Mouse (Mus musculus) heart, postnatal 36 days (tissue): ENCODE measurements around the gene Vav2. TPM values are rescaled to one million over a fixed set of nuclear protein-coding genes. Genes with fewer than 3 reads are reported as not detected.

Source experiments
- DNase-seq, 2 experiments: peaks; one replicate each; pipeline ENCODE4 v3.0.0; 2021 to 2022
- intact Hi-C: fragments of 180-260 bp; cut with DNase I; formaldehyde crosslinking; loops from one replicate; pipeline ENCODE4 v1.15.1; 2025
- total RNA-seq, 2 experiments: library from RNA; stranded (reverse); gene quantifications; 2 replicates each; pipeline ENCODE4 v1.2.3; 2021

The Vav2 gene
- total RNA-seq, 2 experiments from 2014 or later = 14.0 to 14.4 TPM

- no peak for DNase-seq
- intact Hi-C loops = no loop called here
Measured at GRCm38 (mm10) chr2:27377164-27377563, 49.7 kb downstream of the Vav2 start.

- DNase-seq = no peak
- intact Hi-C loops = no loop called here
Measured at GRCm38 (mm10) chr2:27375141-27375540, 51.7 kb downstream of the Vav2 start.

DNA sequence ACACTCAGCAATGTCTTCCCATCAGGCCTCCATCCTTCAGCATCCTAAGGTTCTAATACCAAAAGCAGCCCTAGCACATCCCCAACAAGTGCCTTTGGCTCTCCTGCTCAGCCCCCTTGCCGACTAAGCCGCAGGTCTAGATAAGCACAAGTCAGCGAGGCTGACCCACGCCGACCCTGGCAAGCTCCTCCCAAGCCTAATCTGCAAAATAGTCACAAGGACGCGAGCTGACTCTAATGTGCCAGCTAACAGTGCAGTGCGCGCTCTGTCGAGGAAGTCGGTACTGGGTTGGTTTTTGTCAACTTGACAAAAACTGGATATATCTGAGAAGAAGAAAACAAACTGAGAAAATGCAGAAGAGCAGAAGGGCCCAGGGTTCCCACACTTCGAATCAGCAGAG, 53.5 kb downstream of the Vav2 start:
- peak; percentile 34 to 42 for DNase-seq
- intact Hi-C loops = no loop called here

DNA sequence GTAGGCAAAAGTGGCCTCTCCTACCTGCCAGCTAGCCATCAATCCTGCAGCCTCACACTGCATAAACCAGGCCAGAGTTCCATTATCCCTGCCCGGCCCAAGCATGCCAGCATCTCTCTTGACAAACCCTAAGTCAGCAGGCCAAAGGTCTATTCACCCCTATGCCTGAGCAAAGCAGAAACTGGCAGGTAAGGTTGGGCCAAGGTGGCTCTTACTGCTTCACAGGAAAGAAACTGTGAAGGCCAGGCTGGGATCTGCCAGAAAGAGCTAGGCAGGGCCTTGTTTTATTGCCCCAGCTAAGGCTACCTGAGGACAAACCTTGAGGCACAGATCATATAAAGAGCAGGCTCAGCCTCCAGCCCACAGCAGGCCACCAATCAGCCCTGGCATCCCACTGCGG, 55.4 kb downstream of the Vav2 start:
- no peak for DNase-seq
- intact Hi-C loops = no loop called here

DNA sequence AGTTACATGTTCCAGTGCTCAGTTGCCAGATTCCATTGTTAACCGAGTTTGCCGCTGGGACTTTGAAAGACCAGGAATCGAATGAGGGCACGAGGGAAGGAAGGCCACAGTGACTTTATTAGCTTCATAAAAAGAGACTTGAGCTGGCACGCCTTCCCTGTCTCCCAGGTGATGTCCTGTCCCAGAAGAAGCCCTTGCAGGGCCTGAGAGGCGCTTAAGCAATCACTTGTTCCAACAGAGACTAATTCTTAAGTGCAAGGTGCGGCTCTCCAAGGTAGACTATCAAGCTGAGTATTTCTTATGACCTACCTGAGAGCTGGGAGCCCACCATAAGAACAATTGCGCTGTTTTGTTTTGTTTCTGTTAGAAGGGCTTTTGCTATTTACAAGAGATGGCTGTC, 57.9 kb downstream of the Vav2 start:
- no peak for DNase-seq
- intact Hi-C loops = no loop called here

- no peak for DNase-seq
- intact Hi-C loops = no loop called here
Measured at GRCm38 (mm10) chr2:27365296-27365695, 61.5 kb downstream of the Vav2 start.

DNA sequence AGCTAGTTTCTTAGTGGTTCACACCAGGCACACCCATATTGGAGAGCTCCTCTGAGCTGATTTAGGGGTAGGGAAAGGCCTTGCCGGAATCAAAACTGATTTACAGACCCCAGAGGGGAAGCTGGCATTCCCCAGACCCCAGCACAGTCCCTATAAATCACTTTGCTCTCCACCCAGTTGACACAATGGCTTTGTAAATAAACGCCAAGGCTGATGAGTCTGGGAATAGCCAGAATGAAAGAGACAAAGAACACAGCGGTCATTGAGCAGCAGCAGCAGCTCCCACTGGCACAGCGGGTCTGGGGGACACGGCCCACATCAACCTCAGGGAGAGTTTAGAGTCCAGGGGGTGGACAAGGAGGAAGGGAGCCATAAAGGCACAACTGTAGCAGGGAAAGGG, 65.0 kb downstream of the Vav2 start:
- intact Hi-C loops = no loop called here
- DNase-seq = no peak

GRCm38 (mm10) chr2:27358461-27358860, 68.4 kb downstream of the Vav2 start:
- intact Hi-C loops = no loop called here
- DNase-seq = no peak

GRCm38 (mm10) chr2:27355684-27356083, 71.1 kb downstream of the Vav2 start:
- intact Hi-C loops = no loop called here
- no peak for DNase-seq

DNA sequence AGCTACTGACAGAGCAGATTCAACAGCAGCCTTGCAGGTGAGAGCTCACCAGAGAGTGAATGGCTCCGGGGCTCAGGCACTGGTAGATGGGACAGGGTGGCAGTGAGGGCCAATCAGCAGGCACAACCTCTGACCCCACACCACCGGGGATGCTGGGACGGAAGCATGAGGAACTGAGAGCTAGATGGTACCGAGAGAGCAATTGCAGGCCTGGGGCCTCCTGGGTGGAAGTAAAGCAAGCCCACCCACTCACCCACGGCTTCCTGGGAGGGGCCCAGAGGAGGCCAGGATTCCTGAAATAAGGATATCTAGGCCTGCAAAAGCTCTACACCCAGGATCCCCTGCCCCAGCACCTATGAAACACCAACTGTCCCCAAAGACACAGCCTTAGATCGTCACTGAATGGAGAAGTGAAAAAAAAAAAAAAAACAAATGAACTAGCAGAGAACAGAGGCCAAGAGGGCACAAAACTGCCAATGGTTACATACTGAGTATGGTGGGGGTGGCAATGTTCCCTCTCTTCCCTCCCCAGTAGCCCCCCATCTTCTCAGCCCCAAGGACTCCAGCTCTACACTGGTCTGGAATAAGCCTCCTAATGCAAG, 72.1 kb downstream of the Vav2 start:
- intact Hi-C loops = no loop called here
- DNase-seq = no peak

GRCm38 (mm10) chr2:27352720-27353119, 74.1 kb downstream of the Vav2 start:
- no peak for DNase-seq
- intact Hi-C loops = no loop called here

- no peak for DNase-seq
- intact Hi-C loops = no loop called here
Measured at GRCm38 (mm10) chr2:27350371-27350770, 76.5 kb downstream of the Vav2 start.

DNA sequence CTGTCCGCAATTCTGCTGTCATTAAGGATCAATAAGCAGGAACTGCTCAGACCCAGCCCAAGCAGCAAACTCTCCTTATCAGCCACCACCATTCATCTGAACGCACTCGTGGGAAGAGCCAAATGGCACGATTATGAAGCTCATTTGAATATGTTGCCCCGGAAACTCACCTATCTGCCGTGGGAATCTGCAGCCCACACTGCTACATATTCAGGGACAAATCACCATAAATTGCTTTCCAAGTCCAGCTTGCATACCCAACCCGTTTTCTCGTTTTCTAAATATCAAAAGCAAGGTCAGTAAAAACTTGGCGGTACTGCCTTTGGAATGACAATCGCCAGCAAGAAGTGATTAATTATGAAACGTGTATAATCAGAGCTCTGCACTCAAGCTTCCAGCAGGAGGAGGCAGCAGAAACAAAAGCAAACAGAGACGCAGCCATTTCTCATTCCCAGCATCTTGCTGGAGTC, 82.8 kb downstream of the Vav2 start:
- DNase-seq = no peak
- intact Hi-C loops = loop anchor here (2.0 kb wide), 1 partner anchor 63 kb away; no protein-coding TSS in a partner anchor

DNA sequence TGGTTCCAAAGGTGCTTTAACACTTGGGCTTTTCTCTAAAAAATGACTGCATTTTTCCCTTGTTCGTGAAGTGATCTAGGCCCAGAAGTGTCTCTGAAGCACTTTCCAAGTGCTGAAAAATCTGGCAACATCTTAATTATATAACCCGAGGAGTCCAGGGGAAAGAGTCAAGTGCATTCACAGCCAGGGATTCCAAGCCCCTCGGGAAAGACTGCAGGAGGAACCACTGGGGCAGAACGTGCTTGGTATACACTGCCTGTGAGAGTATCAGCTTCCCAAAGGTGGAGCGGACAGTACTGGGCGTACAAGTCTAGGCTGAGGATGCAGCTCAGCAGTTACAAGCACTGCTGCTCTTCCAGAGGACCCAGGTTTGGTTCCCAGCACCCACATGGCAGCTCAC, 86.2 kb downstream of the Vav2 start:
- no peak for DNase-seq
- intact Hi-C loops = no loop called here

DNA sequence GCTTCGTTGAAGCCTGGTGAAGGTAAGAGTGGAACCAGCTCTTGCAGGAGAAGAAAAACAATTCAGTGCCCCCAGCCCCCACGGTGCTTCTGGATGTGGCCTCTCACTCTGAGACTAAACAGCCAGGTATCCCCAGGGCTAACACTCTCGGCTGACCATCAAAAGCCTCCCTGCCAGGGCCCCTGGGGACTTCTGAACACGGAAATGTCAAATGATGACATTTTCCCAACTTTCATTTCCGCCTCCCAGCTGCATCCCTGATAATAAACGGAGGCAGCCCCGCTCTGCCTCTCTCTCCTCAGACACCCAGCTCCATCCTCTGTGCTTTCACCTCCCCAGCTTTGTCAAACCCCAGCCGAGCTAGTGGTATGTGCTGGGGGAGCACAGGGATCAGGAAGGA, 87.8 kb downstream of the Vav2 start:
- intact Hi-C loops = no loop called here
- DNase-seq = no peak

DNA sequence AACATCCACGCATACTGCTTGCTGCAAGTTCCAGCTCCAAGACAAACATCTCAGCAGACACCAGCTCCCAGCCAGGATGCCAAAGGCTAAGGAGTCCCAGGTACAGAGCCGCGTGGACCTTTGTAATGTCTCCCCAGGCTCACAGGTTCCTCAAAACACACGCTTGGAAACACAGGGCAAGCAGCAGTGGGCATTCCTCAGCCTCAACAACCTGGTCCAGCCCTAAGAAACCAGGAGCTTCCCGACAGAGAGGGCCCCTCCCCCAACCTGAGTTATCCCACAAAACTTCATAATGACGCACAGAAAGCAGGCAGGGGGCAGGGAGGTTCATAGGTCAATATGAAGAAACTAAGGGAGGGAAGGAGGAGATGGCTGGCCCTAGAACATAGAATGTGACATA, 89.6 kb downstream of the Vav2 start:
- DNase-seq = no peak
- intact Hi-C loops = no loop called here

DNA sequence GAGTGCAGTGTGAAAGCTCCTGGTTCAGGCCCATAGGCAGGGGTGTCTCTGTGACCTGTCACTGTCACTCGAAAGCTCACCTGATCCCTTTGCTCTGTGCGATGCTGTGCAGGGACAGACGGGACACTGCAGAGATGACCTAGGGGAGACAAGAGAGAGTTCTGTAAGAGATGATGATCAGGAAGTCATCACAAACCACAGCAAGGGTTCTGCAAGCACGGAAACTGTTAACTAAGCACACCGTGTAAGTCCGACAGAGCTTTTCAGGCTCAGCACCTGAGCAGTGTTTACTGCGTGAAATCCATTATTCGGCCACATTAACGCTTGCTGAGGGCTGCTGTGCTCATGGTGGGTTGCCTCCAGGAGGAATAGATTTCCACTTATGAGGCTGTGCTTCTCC, 90.2 kb downstream of the Vav2 start:
- intact Hi-C loops = no loop called here

GRCm38 (mm10) chr2:27334816-27335215, 92.0 kb downstream of the Vav2 start:
- intact Hi-C loops = no loop called here
- no peak for DNase-seq

More for the DNA sequence above, 90.2 kb downstream of the Vav2 start:
- no peak for DNase-seq

- DNase-seq = no peak
- intact Hi-C loops = no loop called here
Measured at GRCm38 (mm10) chr2:27331560-27331959, 95.3 kb downstream of the Vav2 start.

GRCm38 (mm10) chr2:27330446-27330845, 96.4 kb downstream of the Vav2 start:
- intact Hi-C loops = no loop called here
- no peak for DNase-seq

DNA sequence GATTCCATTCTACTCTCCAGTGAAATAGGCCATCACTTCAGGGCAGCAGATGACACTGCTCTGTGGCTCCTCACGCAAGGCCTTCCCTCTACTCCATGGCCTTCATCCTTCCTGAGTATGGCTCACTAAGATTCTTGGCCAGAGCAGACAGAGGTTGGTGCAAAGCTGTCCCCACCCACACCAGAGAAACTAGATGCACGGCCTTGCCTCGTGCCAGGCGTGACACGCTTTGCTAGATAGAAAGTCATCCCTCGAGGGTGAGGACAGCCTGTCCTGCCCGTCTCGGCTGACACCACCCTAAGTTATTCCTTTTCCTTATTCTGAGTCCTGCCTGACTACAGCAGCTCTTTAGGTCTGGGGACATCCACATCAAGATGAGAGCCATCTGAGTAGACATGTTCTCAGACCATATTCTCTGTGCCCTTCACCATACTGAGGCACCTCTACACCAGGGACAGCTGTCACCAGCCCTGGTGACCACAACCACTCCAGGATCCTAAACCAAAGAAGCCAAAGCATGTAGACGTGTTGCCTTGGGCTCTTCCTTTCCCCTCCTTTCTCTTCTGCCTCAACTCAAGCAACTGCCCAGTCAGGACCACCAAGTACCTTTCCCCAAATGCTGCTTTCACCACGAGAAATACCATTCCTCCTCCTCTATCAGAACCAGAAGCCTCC, 97.3 kb downstream of the Vav2 start:
- intact Hi-C loops = no loop called here

DNA sequence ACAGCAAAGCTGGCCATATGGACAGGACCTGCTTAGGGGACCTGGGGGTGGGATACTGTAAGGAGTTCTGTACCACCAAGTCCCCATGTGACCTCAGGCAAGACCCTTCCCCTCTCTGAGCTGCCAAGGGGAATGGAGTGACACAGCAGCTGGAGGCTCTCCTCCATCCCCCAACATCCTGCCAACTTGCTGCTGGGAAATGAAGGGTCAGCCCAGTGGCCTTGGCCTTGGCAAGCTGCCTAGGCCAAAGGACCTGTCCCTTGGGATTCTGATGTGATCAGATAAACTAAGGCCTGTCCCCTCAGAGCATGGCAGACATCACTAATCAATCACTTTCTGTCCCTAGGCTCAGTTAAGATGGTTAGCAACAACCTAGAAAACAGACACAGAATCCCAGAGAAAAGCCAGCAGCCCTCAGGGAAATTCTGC, 98.2 kb downstream of the Vav2 start:
- intact Hi-C loops = no loop called here
- DNase-seq = no peak

More for the DNA sequence above, 97.3 kb downstream of the Vav2 start:
- no peak for DNase-seq
